Mouse (Mus musculus) thymus, adult 2 months (tissue): Measurements from ENCODE around the gene Txndc11. TPM values are rescaled to one million over a fixed set of nuclear protein-coding genes. Genes with fewer than 3 reads are reported as not detected.

Experiments
- DNase-seq: peaks from one replicate; pipeline ENCODE4 v3.0.0; 2021
- H3K27ac ChIP-seq: fragments of 200-500 bp; 2 replicates; pipeline ENCODE4 v1.5.1; 2012; ENCODE audit warnings: low read length, control low read depth; ENCODE audit not compliant: control insufficient read depth, insufficient read depth
- H3K27me3 ChIP-seq: fragments of 200-500 bp; 2 replicates; pipeline ENCODE4 v1.6.1; 2012; ENCODE audit warnings: mild to moderate bottlenecking, low read length, moderate library complexity, mixed read lengths; ENCODE audit not compliant: control insufficient read depth, insufficient read depth
- H3K36me3 ChIP-seq: fragments of 200-500 bp; 2 replicates; pipeline ENCODE4 v1.6.1; 2012; ENCODE audit warnings: mild to moderate bottlenecking, low read length, moderate library complexity; ENCODE audit not compliant: control insufficient read depth, insufficient read depth
- H3K4me1 ChIP-seq: fragments of 200-500 bp; replicated peaks from 2 replicates; pipeline ENCODE4 v1.6.1; 2012; ENCODE audit warnings: low read length; ENCODE audit not compliant: control insufficient read depth, insufficient read depth
- H3K4me3 ChIP-seq: fragments of 200-500 bp; 2 replicates; pipeline ENCODE4 v1.5.1; 2012; ENCODE audit warnings: mild to moderate bottlenecking, low read length, control low read depth, moderate library complexity; ENCODE audit not compliant: control insufficient read depth, insufficient read depth
- CTCF ChIP-seq: fragments of 200-500 bp; IDR thresholded peaks from 2 replicates; pipeline ENCODE4 v1.5.1; 2012; ENCODE audit warnings: mild to moderate bottlenecking, control low read depth, low read length, moderate library complexity, borderline replicate concordance; ENCODE audit not compliant: control insufficient read depth, poor library complexity, insufficient read depth; ENCODE audit errors: extremely low read depth
- POLR2A ChIP-seq: fragments of 200-500 bp; IDR thresholded peaks from 2 replicates; pipeline ENCODE4 v1.6.1; 2012; ENCODE audit warnings: mild to moderate bottlenecking, low read length, control low read depth, moderate library complexity; ENCODE audit not compliant: control insufficient read depth, poor library complexity, insufficient read depth; ENCODE audit errors: extremely low read depth
- WGBS: fragments of 180-500 bp; shearing (Covaris S2); methylation state at CpG from one replicate; pipeline ENCODE4 v1.1.7; 2018; 5-methylcytosine and 5-hydroxymethylcytosine counted together
- polyA plus RNA-seq: library from polyadenylated mRNA; depleted of rRNA; stranded (reverse); fragments of >200 nt; gene quantifications from 2 replicates; pipeline ENCODE4 v1.2.3, GENCODE M21; 2012

Gene Txndc11
- polyA plus RNA-seq, 1 experiment = 35.1 TPM

DNA sequence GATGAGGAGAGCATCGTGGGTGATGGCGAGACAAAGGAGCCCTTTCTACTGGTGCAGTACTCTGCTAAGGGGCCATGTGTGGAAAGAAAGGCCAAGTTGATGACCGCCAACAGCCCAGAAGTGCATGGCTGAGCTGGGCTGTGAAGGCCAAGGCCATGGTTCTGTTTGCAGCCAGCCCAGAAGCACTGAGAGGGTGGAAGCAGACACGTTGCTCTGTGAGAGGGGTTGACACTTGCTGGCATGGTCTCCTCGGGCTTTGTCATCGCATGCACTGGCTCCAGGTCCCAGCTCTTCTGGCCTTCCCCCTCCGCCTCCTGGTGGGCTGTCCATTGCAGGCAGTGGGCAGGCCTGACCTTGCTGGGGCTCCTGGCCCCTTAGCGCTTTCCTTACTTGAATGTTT, 62.0 kb downstream of the Txndc11 start:
- H3K27me3 ChIP-seq = no peaks in the 10 kb centered on the region

DNA sequence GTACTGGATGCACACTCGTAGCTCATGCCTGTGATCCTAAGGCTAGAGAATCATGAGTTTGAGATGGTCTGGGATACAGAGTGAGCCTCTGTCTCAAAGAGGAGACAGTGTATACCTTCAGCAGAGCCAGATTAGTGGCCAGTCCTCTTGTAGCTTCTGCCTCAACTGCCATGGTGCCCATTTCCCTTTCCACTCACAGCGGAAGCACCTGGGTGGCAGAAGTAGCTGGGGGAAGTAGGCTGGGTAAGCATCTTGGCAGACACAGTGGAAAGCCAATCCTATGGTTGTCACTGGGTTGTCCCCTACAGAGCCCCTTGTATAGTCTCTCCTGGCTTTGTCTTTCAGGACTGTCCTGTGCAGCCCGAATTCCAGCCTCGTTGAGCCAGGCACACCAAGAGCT, 62.6 kb downstream of the Txndc11 start:
- peaks cover 10% of the 10 kb centered on the region for H3K36me3 ChIP-seq
- DNase-seq = peak; percentile 62
- H3K4me1 ChIP-seq = peaks cover 58% of the 10 kb centered on the region
- peak overlapping the region; percentile 76 for H3K27ac ChIP-seq
- H3K4me3 ChIP-seq = no peak overlapping the region
- H3K27me3 ChIP-seq = no peaks in the 10 kb centered on the region
- TF ChIP-seq CTCF = no peak
- no peak for TF ChIP-seq POLR2A
- WGBS = 41% methylated on average over 4 of the region's 4 CpGs

More for the DNA sequence above, 62.0 kb downstream of the Txndc11 start:
- no peak for DNase-seq
- H3K27ac ChIP-seq = peak overlapping the region; percentile 51
- TF ChIP-seq CTCF = 0 out of 2 replicates have a peak, but pooled peaks have one; percentile 4
- TF ChIP-seq POLR2A = no peak
- no peak overlapping the region for H3K4me3 ChIP-seq
- peaks cover 10% of the 10 kb centered on the region for H3K36me3 ChIP-seq
- 93% methylated on average over 8 of the region's 8 CpGs for WGBS
- H3K4me1 ChIP-seq = peaks cover 55% of the 10 kb centered on the region

DNA sequence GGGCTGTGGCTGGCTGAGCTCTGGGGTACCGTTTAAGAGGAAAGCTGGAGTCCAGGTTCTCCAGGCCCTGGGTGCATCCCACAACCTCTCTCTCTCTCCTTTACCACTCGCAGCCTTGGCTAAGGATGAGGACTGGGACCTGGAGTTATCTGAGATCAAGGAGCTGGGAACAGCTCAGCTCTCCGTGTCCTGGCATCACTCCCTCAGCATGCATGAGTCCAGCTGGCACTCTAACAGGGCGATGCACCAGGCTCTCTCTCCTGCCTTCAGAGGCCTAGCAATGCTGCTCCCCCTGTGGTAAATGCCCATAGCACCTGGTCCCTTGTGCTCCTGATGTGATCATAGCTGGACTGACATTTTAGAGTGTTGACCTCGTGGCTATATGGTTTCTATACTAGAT, 63.3 kb downstream of the Txndc11 start:
- no peak for DNase-seq
- 71% methylated on average over 5 of the region's 5 CpGs for WGBS
- no peak for TF ChIP-seq CTCF
- no peak for TF ChIP-seq POLR2A
- Histone ChIP-seq H3K4me3 (no peak overlapping the region), H3K27ac (peak overlapping the region; percentile 21; the same call in 1 of the 2 replicates), H3K4me1 (peaks cover 61% of the 10 kb centered on the region), H3K36me3 (peaks cover 10% of the 10 kb centered on the region), H3K27me3 (no peaks in the 10 kb centered on the region)

DNA sequence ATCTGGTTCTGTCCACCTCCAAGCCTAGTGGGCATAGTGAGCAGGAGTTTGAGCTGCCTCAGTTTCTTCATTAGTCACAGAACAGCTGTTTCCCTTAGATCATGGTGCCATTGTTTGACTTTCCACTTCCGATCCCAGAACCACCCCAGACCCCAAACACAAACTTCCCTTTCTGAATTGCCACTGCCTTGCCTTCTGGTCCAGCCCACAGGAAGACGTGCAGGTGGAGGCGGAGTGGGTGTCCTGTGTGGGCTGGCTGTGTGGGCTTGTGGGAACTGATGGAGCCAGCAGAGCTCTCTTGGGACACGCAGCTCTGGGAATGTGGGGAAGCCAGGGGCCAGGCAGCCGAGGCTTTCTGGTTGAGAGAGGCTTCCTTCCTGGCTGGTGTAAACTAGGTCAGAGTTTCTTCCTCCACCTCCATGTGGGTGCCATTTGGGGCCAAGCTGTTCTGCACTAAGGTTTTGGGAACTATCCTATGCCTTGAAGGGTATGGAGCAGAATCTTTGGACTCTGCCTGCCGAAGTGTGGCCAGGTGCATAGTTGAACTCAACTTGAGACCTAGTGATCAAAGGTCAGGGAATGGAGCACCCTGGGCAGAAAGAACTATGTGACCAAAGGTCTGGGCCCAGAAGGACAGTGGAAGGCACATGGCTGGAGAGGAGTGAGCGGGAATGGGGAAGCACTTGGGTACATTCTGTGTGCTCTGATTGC, 64.6 kb downstream of the Txndc11 start:
- H3K27ac ChIP-seq = peak overlapping the region; percentile 4; the same call in 1 of the 2 replicates
- H3K27me3 ChIP-seq = no peaks in the 10 kb centered on the region
- H3K4me3 ChIP-seq = no peak overlapping the region
- peaks cover 65% of the 10 kb centered on the region for H3K4me1 ChIP-seq
- WGBS = 20% methylated on average over 7 of the region's 7 CpGs
- peaks cover 7% of the 10 kb centered on the region for H3K36me3 ChIP-seq
- peak; percentile 35 for DNase-seq
- TF ChIP-seq CTCF (no peak), POLR2A (no peak)

DNA sequence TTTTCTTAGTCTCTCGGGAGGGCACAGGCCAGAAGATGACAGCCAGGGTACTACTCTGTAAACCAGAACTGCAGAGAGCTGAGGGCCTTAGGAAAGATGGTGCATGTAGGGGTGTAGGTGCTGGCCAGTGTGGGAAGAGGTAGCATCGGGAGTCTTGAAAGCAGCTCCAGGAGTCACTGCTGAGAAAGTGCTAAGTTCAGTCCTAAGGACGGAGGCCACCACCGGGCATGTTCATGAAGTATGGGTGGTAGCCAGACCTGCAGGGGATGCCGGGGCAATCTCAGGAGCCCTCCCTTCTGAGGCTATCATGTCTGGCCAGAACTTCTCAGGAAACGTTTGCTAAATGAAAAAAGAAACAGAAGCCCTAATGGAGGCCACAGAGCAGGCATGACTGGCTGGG, 65.2 kb downstream of the Txndc11 start:
- TF ChIP-seq POLR2A (no peak), CTCF (no peak)
- 47% methylated on average over 6 of the region's 6 CpGs for WGBS
- H3K4me1 ChIP-seq = peaks cover 64% of the 10 kb centered on the region
- no peaks in the 10 kb centered on the region for H3K27me3 ChIP-seq
- H3K4me3 ChIP-seq = no peak overlapping the region
- no peak overlapping the region for H3K27ac ChIP-seq
- peaks cover 2% of the 10 kb centered on the region; the same call in 1 of the 2 replicates for H3K36me3 ChIP-seq
- no peak for DNase-seq

DNA sequence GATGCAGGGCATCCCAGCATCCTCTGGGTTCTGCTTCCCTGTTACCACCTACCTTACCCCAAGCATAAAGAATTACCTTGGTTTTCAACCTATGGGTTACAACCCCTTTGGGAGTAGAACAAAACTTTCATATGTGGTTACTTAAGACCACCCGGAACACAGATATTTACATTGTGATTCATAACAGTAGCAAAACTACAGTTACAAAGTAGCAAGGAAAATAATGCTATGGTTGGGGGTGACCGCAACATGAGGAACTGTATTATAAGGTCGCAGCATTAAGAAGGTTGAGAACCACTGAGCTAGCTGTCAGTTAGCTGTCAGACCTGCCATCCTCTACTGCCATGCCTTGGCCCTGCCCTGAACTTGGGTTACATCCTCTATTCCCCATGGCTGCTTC, 65.8 kb downstream of the Txndc11 start:
- Histone ChIP-seq H3K4me3 (no peak overlapping the region), H3K27ac (no peak overlapping the region), H3K36me3 (no peaks in the 10 kb centered on the region), H3K27me3 (no peaks in the 10 kb centered on the region), H3K4me1 (peaks cover 62% of the 10 kb centered on the region)
- TF ChIP-seq POLR2A (no peak), CTCF (no peak)
- 88% methylated on average over 3 of the region's 3 CpGs for WGBS
- no peak for DNase-seq
